Mouse (Mus musculus): Measurements from ENCODE around the gene Cacnb1. TPM values are rescaled to one million over a fixed set of nuclear protein-coding genes. Genes with fewer than 3 reads are reported as not detected.

The Cacnb1 gene
- total RNA-seq, 2 experiments from 2014 or later, result 5.1 to 5.9 TPM

- DNase-seq, result no peak
Measured at GRCm38 (mm10) chr11:97955146-97955902, 67.5 kb downstream of the Cacnb1 start.

- DNase-seq, result no peak
Measured at GRCm38 (mm10) chr11:97954469-97955141, 68.2 kb downstream of the Cacnb1 start.

- DNase-seq, result no peak
Measured at GRCm38 (mm10) chr11:97953939-97954275, 68.9 kb downstream of the Cacnb1 start.

GRCm38 (mm10) chr11:97953179-97953938, 69.5 kb downstream of the Cacnb1 start:
- no peak for DNase-seq

GRCm38 (mm10) chr11:97952367-97953006, 70.3 kb downstream of the Cacnb1 start:
- DNase-seq, result no peak

Small RNAs within 50 kb of the gene (microRNA-seq; reads per million reads assigned to microRNA genes)
- 0 reads per million in 2 experiments for gene Gm27597

Other genes starting within 250 kb of the Cacnb1 start
- not detected for gene 1700001P01Rik, start 247.1 kb downstream of the Cacnb1 start, total RNA-seq (2021)
- 100 to 1,000 TPM; 505 to 584 TPM for gene Rpl23, start 240.6 kb downstream of the Cacnb1 start, total RNA-seq (2021)
- gene Lasp1, start 224.0 kb downstream of the Cacnb1 start, total RNA-seq (2021), result 10 to 100 TPM; 34.9 to 36.6 TPM
- gene B230217C12Rik, start 182.3 kb downstream of the Cacnb1 start, total RNA-seq (2021), result under 1 TPM; 0.51 to 0.55 TPM
- under 1 TPM; 0.35 to 0.75 TPM for gene Fbxo47, start 138.9 kb downstream of the Cacnb1 start, total RNA-seq (2021)
- 1 to 10 TPM; 3.2 to 4.6 TPM for gene Plxdc1, start 36.6 kb downstream of the Cacnb1 start, total RNA-seq (2021)
- gene Arl5c, start 26.9 kb downstream of the Cacnb1 start, total RNA-seq (2021), result 1 to 10 TPM in 1 of 2 experiments, not detected in 1; 1.1 TPM
- 100 to 1,000 TPM; 537 to 590 TPM for gene Rpl19, start 3.7 kb upstream of the Cacnb1 start, total RNA-seq (2021)
- under 1 TPM; 0.15 to 0.25 TPM for gene Stac2, start 30.4 kb upstream of the Cacnb1 start, total RNA-seq (2021)
- 10 to 100 TPM; 19.1 to 22.2 TPM for gene Fbxl20, start 127.4 kb upstream of the Cacnb1 start, total RNA-seq (2021)
- 10 to 100 TPM; 37.3 to 39.0 TPM for gene Med1, start 170.3 kb upstream of the Cacnb1 start, total RNA-seq (2021)
- gene Cdk12, start 180.0 kb upstream of the Cacnb1 start, total RNA-seq (2021), result 10 to 100 TPM; 18.2 to 22.1 TPM